Mouse (Mus musculus) ES-Bruce4 (cell line): Measurements from ENCODE around the gene Trmt1.

Source experiments
- CTCF ChIP-seq: IDR thresholded peaks from one replicate; pipeline ENCODE4 v1.8.1; 2011; ENCODE audit warnings: low read depth, low read length
- EP300 ChIP-seq: IDR thresholded peaks from 2 replicates; pipeline ENCODE4 v1.6.1; 2011; ENCODE audit warnings: low read depth, low read length; ENCODE audit not compliant: insufficient read depth
- POLR2A ChIP-seq: IDR thresholded peaks from one replicate; pipeline ENCODE4 v1.8.1; 2011; ENCODE audit warnings: low read length; ENCODE audit not compliant: insufficient read depth

DNA sequence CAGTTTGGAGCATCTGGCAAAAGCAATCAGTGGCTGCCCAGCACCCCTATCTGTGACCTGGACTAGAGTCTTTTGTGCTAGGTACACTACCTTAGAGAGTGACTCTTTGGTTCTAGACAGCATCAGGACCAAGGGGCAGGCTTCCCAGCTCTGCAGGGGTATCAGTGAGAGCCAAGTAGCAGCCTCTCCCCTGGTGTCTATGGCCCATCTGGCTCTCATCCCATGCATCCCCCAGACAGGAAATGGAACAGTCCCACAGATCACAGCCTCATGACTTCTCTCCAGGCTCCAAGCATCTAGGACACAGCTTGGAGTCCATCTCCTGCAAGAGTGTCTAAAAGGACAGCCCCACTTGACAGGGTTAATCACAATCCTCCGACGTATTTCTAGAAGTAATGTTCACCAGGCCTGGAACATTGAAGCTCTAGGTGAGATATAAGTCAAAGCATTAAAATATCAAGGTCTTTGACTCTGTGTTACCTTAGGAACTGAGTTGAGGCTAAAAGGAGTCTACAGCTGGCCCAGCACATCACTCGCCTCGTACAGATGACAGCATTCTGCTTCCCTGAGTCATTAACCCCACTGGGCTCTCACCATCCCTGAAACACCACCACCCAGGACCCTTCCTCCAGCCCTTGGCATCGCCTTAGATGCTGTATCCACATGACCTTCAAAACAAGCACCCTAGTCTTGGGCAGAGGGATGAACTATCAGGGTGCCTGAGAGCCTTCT, 33.0 kb downstream of the Trmt1 start:
- TF ChIP-seq CTCF (no peak), POLR2A (no peak), EP300 (no peak)
